Mouse (Mus musculus) intestine, postnatal 0 days (tissue): ENCODE measurements around the gene Aarsd1. TPM values are rescaled to one million over a fixed set of nuclear protein-coding genes. Genes with fewer than 3 reads are reported as not detected.
"Not testable (repeated sequence)": the region's sequence is repeated elsewhere in the genome, so short reads cannot be mapped to it uniquely, and the experiment has no call there.

Experiments
- ATAC-seq: fragments of 200-750 bp; cut with Nextera tagmentation; 2 replicates; pipeline ENCODE4 v1.8.0; 2017; ENCODE audit warnings: mild to moderate bottlenecking, moderate TSS enrichment, moderate library complexity
- H3K27ac ChIP-seq: fragments of 300-500 bp; sonication (generic); 2 replicates; pipeline ENCODE4 v1.5.1; 2014; ENCODE audit warnings: mild to moderate bottlenecking, low read depth, low read length, moderate library complexity
- H3K27me3 ChIP-seq: fragments of 300-500 bp; sonication (generic); replicated peaks from 2 replicates; pipeline ENCODE4 v1.6.1; 2014; ENCODE audit warnings: low read length, mixed read lengths; ENCODE audit not compliant: control insufficient read depth, insufficient read depth
- H3K36me3 ChIP-seq: fragments of 300-500 bp; sonication (generic); 2 replicates; pipeline ENCODE4 v1.6.1; 2014; ENCODE audit warnings: mild to moderate bottlenecking, moderate library complexity; ENCODE audit not compliant: control insufficient read depth, insufficient read depth
- H3K4me1 ChIP-seq: fragments of 300-500 bp; sonication (generic); replicated peaks from 2 replicates; pipeline ENCODE4 v1.6.1; 2014; ENCODE audit warnings: antibody characterized with exemption, low read length, mixed read lengths; ENCODE audit not compliant: control insufficient read depth, insufficient read depth
- H3K4me2 ChIP-seq: fragments of 300-500 bp; sonication (generic); replicated peaks from 2 replicates; pipeline ENCODE4 v1.6.1; 2014; ENCODE audit warnings: low read depth, mild to moderate bottlenecking, moderate library complexity
- H3K4me3 ChIP-seq: fragments of 300-500 bp; sonication (generic); 2 replicates; pipeline ENCODE4 v1.5.1; 2014; ENCODE audit warnings: low read depth, low read length
- H3K9ac ChIP-seq: fragments of 300-500 bp; sonication (generic); 2 replicates; pipeline ENCODE4 v1.6.1; 2014; ENCODE audit warnings: mild to moderate bottlenecking, low read depth, low read length
- H3K9me3 ChIP-seq: fragments of 300-500 bp; sonication (generic); 2 replicates; pipeline ENCODE4 v1.6.1; 2016; ENCODE audit warnings: mixed run types; ENCODE audit not compliant: control insufficient read depth
- CTCF ChIP-seq: sonication (generic); IDR thresholded peaks from 2 replicates; pipeline ENCODE4 v1.5.1; 2016; ENCODE audit warnings: low read depth, mild to moderate bottlenecking, control low read depth, antibody characterized with exemption, moderate library complexity
- WGBS: fragments of 180-500 bp; shearing (Covaris S2); extraction: QIAGEN DNeasy Blood & Tissue Kit; methylation state at CpG from one replicate; pipeline ENCODE4 v1.1.7; 2014; 5-methylcytosine and 5-hydroxymethylcytosine counted together
- polyA plus RNA-seq: library from polyadenylated mRNA; unstranded; fragments of >200 nt; fragmentation: Nextera tagmentation; extraction: Ambion mirVana; gene quantifications from 2 replicates; pipeline ENCODE4 v1.2.1, GENCODE M21; 2015

Gene Aarsd1
- polyA plus RNA-seq, 1 experiment from 2014 or later: 27.0 TPM

DNA sequence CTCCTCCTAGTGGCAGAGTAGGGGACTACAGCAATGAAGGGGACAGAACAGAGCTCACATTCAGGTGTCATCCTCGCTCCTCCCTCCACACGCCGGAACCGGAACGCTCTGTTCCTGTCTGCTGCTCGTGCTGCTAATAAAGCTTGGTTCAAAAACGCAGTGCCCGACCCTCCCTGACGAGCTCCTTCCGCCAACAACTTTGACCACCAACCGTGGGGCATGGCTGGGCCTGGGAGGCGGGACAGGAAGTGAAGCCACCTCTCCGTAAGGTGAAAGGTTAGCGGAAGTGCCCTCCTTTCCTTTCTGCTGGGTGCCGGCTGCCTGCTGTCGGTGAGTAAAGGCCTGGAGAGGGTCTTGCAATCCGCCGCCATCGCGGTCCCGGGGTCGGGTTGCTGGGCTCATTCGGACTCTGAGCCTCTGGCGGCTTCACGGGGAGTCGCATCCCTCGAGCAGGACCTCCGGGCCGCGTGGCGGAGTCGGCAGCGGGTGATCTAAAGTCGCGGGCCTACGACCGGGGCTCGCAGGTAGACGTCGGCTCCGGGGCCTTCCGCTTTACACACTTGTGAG lies 24.8 kb upstream of the Aarsd1 start, which contains the start of gene Rpl27:
Gene Rpl27 (plus strand): TSS at position 172 of the 567 bp plus-strand sequence.
- no peaks in the 10 kb centered on the region for H3K27me3 ChIP-seq
- H3K4me1 ChIP-seq: peaks cover 5% of the 10 kb centered on the region; the same call in 1 of the 2 replicates
- H3K9ac ChIP-seq: peak within 1 kb of the TSS; percentile 89
- H3K4me3 ChIP-seq: peak within 1 kb of the TSS; percentile 80
- TF ChIP-seq CTCF: peak; percentile 88
- H3K36me3 ChIP-seq: peaks cover 25% of the 10 kb centered on the region
- H3K4me2 ChIP-seq: peak within 1 kb of the TSS; percentile 77
- peak within 1 kb of the TSS; percentile 76 for H3K27ac ChIP-seq
- no peaks in the 10 kb centered on the region for H3K9me3 ChIP-seq
- ATAC-seq: peak; percentile 98
- WGBS: 0% methylated on average over 42 of the region's 42 CpGs

DNA sequence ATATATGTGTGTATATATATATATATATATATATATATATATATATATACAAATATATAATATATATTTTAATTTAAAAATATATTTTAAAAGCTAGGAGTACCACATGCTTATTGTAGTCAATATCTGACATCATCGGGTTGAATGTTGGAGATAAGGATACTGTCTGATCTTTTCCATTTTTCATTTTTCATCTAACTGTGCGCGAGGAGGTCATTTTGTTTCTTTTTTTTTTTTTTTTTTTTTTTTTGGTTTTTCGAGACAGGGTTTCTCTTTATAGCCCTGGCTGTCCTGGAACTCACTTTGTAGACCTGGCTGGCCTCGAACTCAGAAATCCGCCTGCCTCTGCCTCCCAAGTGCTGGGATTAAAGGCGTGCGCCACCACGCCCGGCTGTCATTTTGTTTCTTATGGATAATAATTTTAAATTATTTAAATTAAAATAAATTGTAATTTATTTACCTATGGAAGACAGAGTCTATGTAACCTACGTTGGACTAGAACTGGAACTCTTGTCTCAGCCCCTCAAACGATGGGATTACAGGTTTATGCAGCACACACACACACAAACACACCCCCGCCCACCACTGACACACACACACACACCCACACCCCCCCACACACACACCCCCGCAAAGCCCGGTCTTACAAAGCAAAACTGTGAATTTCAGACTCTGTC lies 24.2 kb upstream of the Aarsd1 start:
- H3K27me3 ChIP-seq, H3K27ac ChIP-seq, H3K9me3 ChIP-seq, H3K4me1 ChIP-seq, ATAC-seq, H3K9ac ChIP-seq: not testable (repeated sequence)
- H3K36me3 ChIP-seq: peaks cover 22% of the 10 kb centered on the region
- peak overlapping the region; percentile 63 for H3K4me2 ChIP-seq
- peak overlapping the region; percentile 24 for H3K4me3 ChIP-seq
- 34% methylated on average over 15 of the region's 15 CpGs for WGBS

DNA sequence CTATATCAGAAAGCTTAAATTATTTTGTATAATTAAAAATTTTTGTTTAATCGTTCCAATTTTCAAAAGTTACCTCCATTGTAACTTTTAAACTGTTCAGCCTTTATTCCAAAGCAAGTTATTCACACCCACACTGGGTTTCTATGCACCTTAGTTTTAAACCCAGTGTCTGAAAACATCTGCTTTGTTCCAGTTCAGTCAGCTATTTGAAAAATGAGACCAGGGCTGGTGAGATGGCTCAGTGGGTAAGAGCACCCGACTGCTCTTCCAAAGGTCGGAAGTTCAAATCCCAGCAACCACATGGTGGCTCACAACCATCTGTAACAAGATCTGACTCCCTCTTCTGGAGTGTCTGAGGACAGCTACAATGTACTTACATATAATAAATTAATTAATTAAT lies 20.6 kb upstream of the Aarsd1 start:
- not testable (repeated sequence) for H3K4me2 ChIP-seq, H3K27me3 ChIP-seq, ATAC-seq, H3K4me1 ChIP-seq, H3K9ac ChIP-seq, H3K9me3 ChIP-seq, H3K4me3 ChIP-seq, H3K27ac ChIP-seq
- 61% methylated on average over 3 of the region's 3 CpGs for WGBS
- H3K36me3 ChIP-seq: peaks cover 22% of the 10 kb centered on the region

DNA sequence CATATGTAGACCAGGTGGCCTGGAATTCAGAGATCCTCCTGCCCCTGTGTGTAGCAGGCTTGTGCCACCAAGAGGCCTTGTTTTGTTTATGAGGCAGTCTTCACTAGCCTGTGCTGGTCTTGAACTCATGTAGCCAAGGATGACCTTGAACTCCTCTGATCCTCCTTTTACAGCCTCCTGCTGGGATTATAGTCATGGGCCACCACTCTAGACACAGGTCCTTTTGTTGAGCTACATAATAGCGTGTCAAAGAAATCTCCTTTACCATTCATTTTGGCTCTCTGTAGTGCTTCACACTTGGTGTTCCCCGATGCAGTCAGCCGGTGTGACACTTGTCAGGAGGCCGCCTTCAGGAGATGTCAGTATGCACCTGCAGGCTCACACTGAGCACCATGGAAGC lies 19.5 kb upstream of the Aarsd1 start:
- H3K27ac ChIP-seq: no peak overlapping the region
- H3K27me3 ChIP-seq: no peaks in the 10 kb centered on the region
- no peak overlapping the region for H3K4me2 ChIP-seq
- H3K4me3 ChIP-seq: no peak overlapping the region
- H3K9me3 ChIP-seq: no peaks in the 10 kb centered on the region
- H3K9ac ChIP-seq: no peak overlapping the region
- H3K36me3 ChIP-seq: peaks cover 29% of the 10 kb centered on the region
- no peak for TF ChIP-seq CTCF
- WGBS: 85% methylated on average over 4 of the region's 4 CpGs
- no peak for ATAC-seq
- H3K4me1 ChIP-seq: no peaks in the 10 kb centered on the region

DNA sequence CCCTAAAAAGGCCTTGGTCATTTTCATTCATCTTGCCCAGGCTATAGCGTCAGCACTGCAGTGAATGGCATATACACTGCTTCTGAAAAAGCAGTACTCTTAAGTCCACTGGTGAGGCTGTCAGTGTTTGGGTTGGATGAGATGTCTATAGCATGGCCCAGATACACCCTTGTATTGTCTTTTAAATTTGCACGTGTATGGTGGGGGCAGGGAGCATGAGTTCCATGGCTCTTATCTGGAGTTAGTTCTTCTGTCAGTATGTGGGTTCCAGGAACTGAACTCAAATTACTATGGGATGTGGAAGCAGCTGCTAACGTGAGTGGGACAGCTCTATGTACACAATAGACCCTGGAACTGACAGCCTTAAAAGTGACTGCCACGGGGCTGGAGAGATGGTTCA lies 18.4 kb upstream of the Aarsd1 start:
- WGBS: 72% methylated on average over 4 of the region's 4 CpGs
- H3K9me3 ChIP-seq: no peaks in the 10 kb centered on the region
- no peaks in the 10 kb centered on the region for H3K27me3 ChIP-seq
- H3K36me3 ChIP-seq: peaks cover 39% of the 10 kb centered on the region
- no peak overlapping the region for H3K4me2 ChIP-seq
- TF ChIP-seq CTCF: no peak
- no peak overlapping the region for H3K27ac ChIP-seq
- H3K4me1 ChIP-seq: no peaks in the 10 kb centered on the region
- no peak overlapping the region for H3K4me3 ChIP-seq
- ATAC-seq: no peak
- H3K9ac ChIP-seq: no peak overlapping the region

DNA sequence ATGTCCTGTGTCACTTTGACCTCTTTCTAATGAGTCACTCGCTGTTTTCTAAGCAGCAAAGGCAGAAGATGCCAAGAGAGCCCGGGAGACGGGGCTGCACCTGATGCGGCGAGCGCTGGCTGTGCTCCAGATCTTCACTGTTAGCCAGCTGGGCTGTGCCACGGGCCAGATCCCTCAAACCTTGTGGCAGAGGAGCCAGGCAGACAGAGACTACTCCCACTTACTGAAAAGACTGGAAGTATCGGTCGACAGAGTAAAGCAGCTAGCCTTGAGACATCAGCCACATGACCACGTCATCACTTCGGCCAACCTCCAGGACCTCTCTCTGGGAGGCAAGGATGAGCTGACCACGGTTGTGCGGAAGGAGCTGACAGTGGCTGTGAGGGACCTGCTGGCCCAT lies 16.0 kb upstream of the Aarsd1 start:
- no peak for TF ChIP-seq CTCF
- Histone ChIP-seq H3K4me2 (no peak overlapping the region), H3K9me3 (no peaks in the 10 kb centered on the region), H3K27ac (no peak overlapping the region), H3K4me1 (no peaks in the 10 kb centered on the region), H3K36me3 (peaks cover 54% of the 10 kb centered on the region), H3K9ac (no peak overlapping the region), H3K27me3 (no peaks in the 10 kb centered on the region), H3K4me3 (no peak overlapping the region)
- WGBS: 90% methylated on average over 13 of the region's 13 CpGs
- ATAC-seq: no peak
